Mouse (Mus musculus): Measurements from ENCODE around the gene Olfr507.

DNA sequence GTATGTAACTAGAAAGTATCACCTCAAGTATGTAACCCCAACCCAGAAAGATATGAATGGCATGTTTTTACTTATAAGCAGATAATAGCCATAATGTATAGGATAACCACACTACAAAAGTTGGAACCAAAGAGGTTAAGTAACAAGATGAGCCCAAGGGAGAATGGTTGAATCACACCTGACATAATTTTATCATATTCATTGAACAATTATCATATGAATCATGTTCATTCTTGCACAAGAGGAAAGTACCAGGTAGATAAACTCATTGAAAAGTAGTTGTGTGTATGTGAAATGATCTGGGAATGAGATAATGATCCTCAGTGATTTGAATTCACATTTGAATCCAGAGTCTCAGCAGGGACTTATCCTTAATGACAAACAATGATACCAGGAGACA is 11.1 kb upstream of the Olfr507 start, which contains the start of gene Olfr506:
- TF ChIP-seq CTCF (IDR thresholded peaks at IDR 0.05; ENCODE audit: low read depth) = no peak
- no peak for TF ChIP-seq EP300 (IDR thresholded peaks at IDR 0.05; ENCODE audit: low read depth)
